Mouse (Mus musculus) hindbrain, embryonic 14.5 days (tissue): ENCODE data around the gene Nmur1. TPM values are rescaled to one million over a fixed set of nuclear protein-coding genes. Genes with fewer than 3 reads are reported as not detected.

ENCODE experiments used
- ATAC-seq: fragments of 200-750 bp; cut with Nextera tagmentation; 2 replicates; pipeline ENCODE4 v1.8.0; 2017; ENCODE audit warnings: moderate number of reproducible peaks, mild to moderate bottlenecking, moderate TSS enrichment, moderate library complexity; ENCODE audit not compliant: low FRiP score
- DNase-seq: peaks from one replicate; pipeline ENCODE4 v3.0.0-alpha.2; 2015; ENCODE audit warnings: low spot score
- H3K27ac ChIP-seq: fragments of 300-500 bp; sonication (generic); 2 replicates; pipeline ENCODE4 v1.5.1; 2014; ENCODE audit warnings: mild to moderate bottlenecking, moderate library complexity
- H3K27me3 ChIP-seq: fragments of 300-500 bp; sonication (generic); 2 replicates; pipeline ENCODE4 v1.6.1; 2014; ENCODE audit warnings: mild to moderate bottlenecking, low read length, mixed read lengths; ENCODE audit not compliant: control insufficient read depth, insufficient read depth
- H3K36me3 ChIP-seq: fragments of 300-500 bp; sonication (generic); replicated peaks from 2 replicates; pipeline ENCODE4 v1.6.1; 2014; ENCODE audit not compliant: control insufficient read depth, insufficient read depth
- H3K4me1 ChIP-seq: fragments of 300-500 bp; sonication (generic); replicated peaks from 2 replicates; pipeline ENCODE4 v1.6.1; 2014; ENCODE audit warnings: antibody characterized with exemption, low read length, mixed read lengths; ENCODE audit not compliant: control insufficient read depth, insufficient read depth
- H3K4me2 ChIP-seq: fragments of 300-500 bp; sonication (generic); replicated peaks from 2 replicates; pipeline ENCODE4 v1.6.1; 2014; ENCODE audit warnings: mild to moderate bottlenecking, moderate library complexity
- H3K4me3 ChIP-seq: fragments of 300-500 bp; sonication (generic); replicated peaks from 2 replicates; pipeline ENCODE4 v1.5.1; 2014; ENCODE audit warnings: mild to moderate bottlenecking, low read length
- H3K9ac ChIP-seq: fragments of 300-500 bp; sonication (generic); 2 replicates; pipeline ENCODE4 v1.6.1; 2014
- H3K9me3 ChIP-seq: fragments of 300-500 bp; sonication (generic); 2 replicates; pipeline ENCODE4 v1.6.1; 2016; ENCODE audit warnings: low read length; ENCODE audit not compliant: control insufficient read depth
- WGBS: fragments of 180-500 bp; shearing (Covaris S2); extraction: QIAGEN DNeasy Blood & Tissue Kit; methylation state at CpG from one replicate; pipeline ENCODE4 v1.1.7; 2014; 5-methylcytosine and 5-hydroxymethylcytosine counted together
- polyA plus RNA-seq: library from polyadenylated mRNA; unstranded; fragments of >200 nt; fragmentation: Nextera tagmentation; extraction: Ambion mirVana; gene quantifications from 2 replicates; pipeline ENCODE4 v1.2.1, GENCODE M21; 2014

The Nmur1 gene
- polyA plus RNA-seq, 1 experiment from 2014 or later, result not detected

GRCm38 (mm10) chr1:86464223-86464874, 38.3 kb upstream of the Nmur1 start:
- no peak for DNase-seq
- no peak overlapping the region for H3K9ac ChIP-seq

GRCm38 (mm10) chr1:86459371-86459770, 33.3 kb upstream of the Nmur1 start:
- 0 out of 2 replicates have a peak, but pooled peaks cover 6% of the 10 kb centered on the region for H3K9me3 ChIP-seq
- no peak for ATAC-seq
- H3K36me3 ChIP-seq, result no peaks in the 10 kb centered on the region
- 95% methylated on average over 4 of the region's 4 CpGs for WGBS
- no peak overlapping the region for H3K4me2 ChIP-seq
- no peak for DNase-seq
- no peak overlapping the region for H3K9ac ChIP-seq
- H3K27me3 ChIP-seq, result no peaks in the 10 kb centered on the region
- H3K27ac ChIP-seq, result no peak overlapping the region
- H3K4me1 ChIP-seq, result no peaks in the 10 kb centered on the region
- H3K4me3 ChIP-seq, result no peak overlapping the region

More at GRCm38 (mm10) chr1:86464223-86464874, 38.3 kb upstream of the Nmur1 start:
- no peak overlapping the region for H3K4me2 ChIP-seq
- H3K27me3 ChIP-seq, result no peaks in the 10 kb centered on the region
- ATAC-seq, result no peak
- no peaks in the 10 kb centered on the region for H3K36me3 ChIP-seq
- H3K27ac ChIP-seq, result peak overlapping the region; percentile 71
- WGBS, result 24% methylated on average over 9 of the region's 9 CpGs
- no peak overlapping the region for H3K4me3 ChIP-seq
- 0 out of 2 replicates have a peak, but pooled peaks cover 6% of the 10 kb centered on the region for H3K9me3 ChIP-seq
- H3K4me1 ChIP-seq, result no peaks in the 10 kb centered on the region

GRCm38 (mm10) chr1:86456892-86457581, 31.0 kb upstream of the Nmur1 start:
- DNase-seq (no peak), ATAC-seq (no peak)
- Histone ChIP-seq H3K27ac (no peak overlapping the region), H3K27me3 (no peaks in the 10 kb centered on the region), H3K4me1 (no peaks in the 10 kb centered on the region), H3K4me3 (no peak overlapping the region), H3K4me2 (no peak overlapping the region), H3K36me3 (no peaks in the 10 kb centered on the region), H3K9ac (no peak overlapping the region), H3K9me3 (0 out of 2 replicates have a peak, but pooled peaks cover 6% of the 10 kb centered on the region)
- 70% methylated on average over 13 of the region's 13 CpGs for WGBS

GRCm38 (mm10) chr1:86452713-86453112, 26.7 kb upstream of the Nmur1 start:
- Histone ChIP-seq H3K4me3 (no peak overlapping the region), H3K36me3 (no peaks in the 10 kb centered on the region), H3K9ac (no peak overlapping the region), H3K9me3 (no peaks in the 10 kb centered on the region), H3K27me3 (no peaks in the 10 kb centered on the region), H3K27ac (no peak overlapping the region), H3K4me1 (no peaks in the 10 kb centered on the region), H3K4me2 (no peak overlapping the region)
- no peak for DNase-seq
- 73% methylated on average over 5 of the region's 5 CpGs for WGBS
- ATAC-seq, result no peak

- no peak for ATAC-seq
These were observed 23.9 kb upstream of the Nmur1 start for GRCm38 (mm10) chr1:86449966-86450365.

GRCm38 (mm10) chr1:86448272-86448671, 22.2 kb upstream of the Nmur1 start:
- H3K27ac ChIP-seq, result no peak overlapping the region

More at GRCm38 (mm10) chr1:86449966-86450365, 23.9 kb upstream of the Nmur1 start:
- Histone ChIP-seq H3K9me3 (no peaks in the 10 kb centered on the region), H3K4me1 (no peaks in the 10 kb centered on the region), H3K27me3 (no peaks in the 10 kb centered on the region), H3K4me2 (no peak overlapping the region), H3K27ac (no peak overlapping the region), H3K9ac (no peak overlapping the region), H3K36me3 (no peaks in the 10 kb centered on the region), H3K4me3 (no peak overlapping the region)
- DNase-seq, result no peak
- WGBS, result 56% methylated on average over 6 of the region's 6 CpGs

GRCm38 (mm10) chr1:86447596-86448171, 21.7 kb upstream of the Nmur1 start:
- 47% methylated on average over 13 of the region's 13 CpGs for WGBS
- H3K36me3 ChIP-seq, result no peaks in the 10 kb centered on the region
- H3K4me1 ChIP-seq, result peaks cover 10% of the 10 kb centered on the region
- H3K27ac ChIP-seq, result peak overlapping the region; percentile 22; the same call in 1 of the 2 replicates
- DNase-seq (no peak), ATAC-seq (no peak)
- no peak overlapping the region for H3K4me3 ChIP-seq
- H3K9ac ChIP-seq, result no peak overlapping the region
- H3K9me3 ChIP-seq, result no peaks in the 10 kb centered on the region
- H3K27me3 ChIP-seq, result no peaks in the 10 kb centered on the region
- H3K4me2 ChIP-seq, result 0 out of 2 replicates have a peak overlapping the region, but pooled peaks have one; percentile 7

More at GRCm38 (mm10) chr1:86448272-86448671, 22.2 kb upstream of the Nmur1 start:
- Histone ChIP-seq H3K9me3 (no peaks in the 10 kb centered on the region), H3K36me3 (no peaks in the 10 kb centered on the region), H3K4me2 (no peak overlapping the region), H3K27me3 (no peaks in the 10 kb centered on the region), H3K9ac (no peak overlapping the region), H3K4me3 (no peak overlapping the region), H3K4me1 (peaks cover 4% of the 10 kb centered on the region)
- no peak for DNase-seq
- ATAC-seq, result no peak
- WGBS, result 41% methylated on average over 4 of the region's 4 CpGs

- no peaks in the 10 kb centered on the region for H3K27me3 ChIP-seq
- peak overlapping the region; percentile 99 for H3K27ac ChIP-seq
- peak overlapping the region; percentile 48; the same call in 1 of the 2 replicates for H3K4me3 ChIP-seq
- no peaks in the 10 kb centered on the region for H3K9me3 ChIP-seq
- 53% methylated on average over 8 of the region's 8 CpGs for WGBS
- peak overlapping the region; percentile 95 for H3K9ac ChIP-seq
- H3K36me3 ChIP-seq, result no peaks in the 10 kb centered on the region
- H3K4me2 ChIP-seq, result peak overlapping the region; percentile 96
- H3K4me1 ChIP-seq, result peaks cover 37% of the 10 kb centered on the region
- DNase-seq (no peak), ATAC-seq (no peak)
These were observed 17.6 kb upstream of the Nmur1 start for GRCm38 (mm10) chr1:86443386-86444172.
